Mouse (Mus musculus) lung, postnatal 0 days (tissue): ENCODE data around the gene Ociad2.

Experiments
- CTCF ChIP-seq: IDR thresholded peaks from 2 replicates; pipeline ENCODE4 v1.5.1; 2016; ENCODE audit warnings: antibody characterized with exemption, mild to moderate bottlenecking
- EP300 ChIP-seq: IDR thresholded peaks from 2 replicates; pipeline ENCODE4 v1.6.1; 2016; ENCODE audit warnings: antibody characterized with exemption, mild to moderate bottlenecking, control low read depth

DNA sequence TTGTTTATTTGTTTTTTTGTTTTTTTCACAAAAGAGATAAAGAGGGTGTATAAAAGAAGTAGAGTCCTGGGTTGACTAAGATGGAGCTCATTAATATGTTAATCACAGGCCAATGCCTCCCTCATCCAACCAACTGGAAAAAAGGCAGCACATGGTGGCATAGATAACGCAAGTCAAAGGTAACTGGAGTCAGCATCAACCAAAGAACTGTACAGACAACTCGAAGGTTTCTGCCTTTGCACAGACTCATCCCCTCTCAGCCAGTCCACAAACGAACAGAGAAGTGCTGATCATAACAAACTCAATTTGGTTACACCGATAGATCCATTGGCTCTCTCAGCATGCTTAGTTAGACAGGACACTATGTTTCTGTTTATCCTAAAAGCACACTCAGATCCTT is 67.7 kb downstream of the Ociad2 start:
- TF ChIP-seq CTCF: no peak
- TF ChIP-seq EP300: no peak
